Mouse (Mus musculus): ENCODE results near the gene Mlc1. TPM values are rescaled to one million over a fixed set of nuclear protein-coding genes. Genes with fewer than 3 reads are reported as not detected.

Gene Mlc1
- total and polyA plus RNA-seq, 2 experiments from 2014 or later, result 0.04 TPM; not detected in 1

GRCm38 (mm10) chr15:88915046-88915445, 63.8 kb downstream of the Mlc1 start:
- H3K27ac ChIP-seq (ENCODE audit: low read depth), result no peak overlapping the region
- no peak overlapping the region for H3K4me2 ChIP-seq (ENCODE audit: low read depth, low read length)
- H3K4me3 ChIP-seq (ENCODE audit: low read depth, low read length), result no peak overlapping the region
- peaks cover 3% of the 10 kb centered on the region; the same call in 1 of the 2 replicates for H3K27me3 ChIP-seq (ENCODE audit: control insufficient read depth, insufficient read depth, low read length)
- ATAC-seq (ENCODE audit: insufficient read depth, low read depth) (no peak), DNase-seq (ENCODE audit: low spot score) (no peak)
- H3K9me3 ChIP-seq (replicated peaks; ENCODE audit: control insufficient read depth, low read length), result no peaks in the 10 kb centered on the region
- WGBS, result 89% methylated on average over 7 of the region's 7 CpGs
- no peak for TF ChIP-seq EP300 (IDR thresholded peaks at IDR 0.05; ENCODE audit: low read depth)
- no peak for TF ChIP-seq CTCF (IDR thresholded peaks at IDR 0.05; ENCODE audit: low read depth)
- no peaks in the 10 kb centered on the region for H3K4me1 ChIP-seq (ENCODE audit: control insufficient read depth, insufficient read depth)
- H3K9ac ChIP-seq (replicated peaks; ENCODE audit: low read depth, low read length), result no peak overlapping the region
- no peaks in the 10 kb centered on the region for H3K36me3 ChIP-seq (replicated peaks; ENCODE audit: control insufficient read depth, insufficient read depth, low read length)

GRCm38 (mm10) chr15:88906347-88906746, 72.5 kb downstream of the Mlc1 start:
- Histone ChIP-seq H3K27ac (ENCODE audit: low read depth) (no peak overlapping the region), H3K9me3 (replicated peaks; ENCODE audit: control insufficient read depth, low read length) (no peaks in the 10 kb centered on the region), H3K4me3 (ENCODE audit: low read depth, low read length) (no peak overlapping the region), H3K4me2 (ENCODE audit: low read depth, low read length) (no peak overlapping the region), H3K9ac (replicated peaks; ENCODE audit: low read depth, low read length) (no peak overlapping the region), H3K27me3 (ENCODE audit: control insufficient read depth, insufficient read depth, low read length) (no peaks in the 10 kb centered on the region), H3K4me1 (ENCODE audit: control insufficient read depth, insufficient read depth) (no peaks in the 10 kb centered on the region), H3K36me3 (replicated peaks; ENCODE audit: control insufficient read depth, insufficient read depth, low read length) (no peaks in the 10 kb centered on the region)
- no peak for ATAC-seq (ENCODE audit: insufficient read depth, low read depth)
- DNase-seq (ENCODE audit: low spot score), result no peak
- 72% methylated on average over 4 of the region's 4 CpGs for WGBS
- TF ChIP-seq CTCF (IDR thresholded peaks at IDR 0.05; ENCODE audit: low read depth), result no peak
- TF ChIP-seq EP300 (IDR thresholded peaks at IDR 0.05; ENCODE audit: low read depth), result no peak

Other genes starting within 250 kb of the Mlc1 start
- 35.8 and 36.8 TPM in 2 replicates for gene Brd1, start 244.8 kb downstream of the Mlc1 start, total RNA-seq (2014; rRNA removed; ENCODE audit: low replicate concordance)
- gene Brd1, start 244.8 kb downstream of the Mlc1 start, polyA plus RNA-seq (2015; fragmentation: Nextera tagmentation; extraction: Ambion mirVana), result 7.9 and 9.9 TPM in 2 replicates
- gene Zbed4, start 227.3 kb downstream of the Mlc1 start, total RNA-seq (2014; rRNA removed; ENCODE audit: low replicate concordance), result 15.7 and 16.6 TPM in 2 replicates
- 4.0 and 5.1 TPM in 2 replicates for gene Zbed4, start 227.3 kb downstream of the Mlc1 start, polyA plus RNA-seq (2015; fragmentation: Nextera tagmentation; extraction: Ambion mirVana)
- 19.5 and 21.8 TPM in 2 replicates for gene Alg12, start 159.7 kb downstream of the Mlc1 start, total RNA-seq (2014; rRNA removed; ENCODE audit: low replicate concordance)
- gene Alg12, start 159.7 kb downstream of the Mlc1 start, polyA plus RNA-seq (2015; fragmentation: Nextera tagmentation; extraction: Ambion mirVana), result 6.4 and 6.5 TPM in 2 replicates
- 23.3 and 24.0 TPM in 2 replicates for gene Creld2, start 159.4 kb downstream of the Mlc1 start, total RNA-seq (2014; rRNA removed; ENCODE audit: low replicate concordance)
- 26.3 and 35.3 TPM in 2 replicates for gene Creld2, start 159.4 kb downstream of the Mlc1 start, polyA plus RNA-seq (2015; fragmentation: Nextera tagmentation; extraction: Ambion mirVana)
- gene Pim3, start 116.8 kb downstream of the Mlc1 start, total RNA-seq (2014; rRNA removed; ENCODE audit: low replicate concordance), result 98.4 and 139 TPM in 2 replicates
- 50.6 and 71.1 TPM in 2 replicates for gene Pim3, start 116.8 kb downstream of the Mlc1 start, polyA plus RNA-seq (2015; fragmentation: Nextera tagmentation; extraction: Ambion mirVana)
- not detected in 2 replicates for gene Ttll8, start 24.6 kb downstream of the Mlc1 start, total RNA-seq (2014; rRNA removed; ENCODE audit: low replicate concordance)
- not detected in 2 replicates for gene Ttll8, start 24.6 kb downstream of the Mlc1 start, polyA plus RNA-seq (2015; fragmentation: Nextera tagmentation; extraction: Ambion mirVana)
- gene Mov10l1, start 3.9 kb upstream of the Mlc1 start, total RNA-seq (2014; rRNA removed; ENCODE audit: low replicate concordance), result 74.3 and 85.9 TPM in 2 replicates
- 114 and 124 TPM in 2 replicates for gene Mov10l1, start 3.9 kb upstream of the Mlc1 start, polyA plus RNA-seq (2015; fragmentation: Nextera tagmentation; extraction: Ambion mirVana)
- 0.70 TPM in 1 of 2 replicates, not detected in the other for gene Panx2, start 80.7 kb upstream of the Mlc1 start, total RNA-seq (2014; rRNA removed; ENCODE audit: low replicate concordance)
- gene Panx2, start 80.7 kb upstream of the Mlc1 start, polyA plus RNA-seq (2015; fragmentation: Nextera tagmentation; extraction: Ambion mirVana), result 0.93 and 1.0 TPM in 2 replicates
- 59.2 and 61.2 TPM in 2 replicates for gene Trabd, start 96.1 kb upstream of the Mlc1 start, total RNA-seq (2014; rRNA removed; ENCODE audit: low replicate concordance)
- gene Trabd, start 96.1 kb upstream of the Mlc1 start, polyA plus RNA-seq (2015; fragmentation: Nextera tagmentation; extraction: Ambion mirVana), result 46.6 and 46.7 TPM in 2 replicates
- 35.4 and 39.1 TPM in 2 replicates for gene Selenoo, start 110.1 kb upstream of the Mlc1 start, total RNA-seq (2014; rRNA removed; ENCODE audit: low replicate concordance)
- gene Selenoo, start 110.1 kb upstream of the Mlc1 start, polyA plus RNA-seq (2015; fragmentation: Nextera tagmentation; extraction: Ambion mirVana), result 10.3 and 11.3 TPM in 2 replicates
- 17.2 and 26.9 TPM in 2 replicates for gene Tubgcp6, start 144.1 kb upstream of the Mlc1 start, total RNA-seq (2014; rRNA removed; ENCODE audit: low replicate concordance)
- gene Tubgcp6, start 144.1 kb upstream of the Mlc1 start, polyA plus RNA-seq (2015; fragmentation: Nextera tagmentation; extraction: Ambion mirVana), result 4.4 and 5.1 TPM in 2 replicates
- gene Hdac10, start 149.7 kb upstream of the Mlc1 start, total RNA-seq (2014; rRNA removed; ENCODE audit: low replicate concordance), result 14.9 and 17.4 TPM in 2 replicates
- gene Hdac10, start 149.7 kb upstream of the Mlc1 start, polyA plus RNA-seq (2015; fragmentation: Nextera tagmentation; extraction: Ambion mirVana), result 10.7 and 10.8 TPM in 2 replicates
- gene Mapk12, start 161.7 kb upstream of the Mlc1 start, total RNA-seq (2014; rRNA removed; ENCODE audit: low replicate concordance), result 7.1 and 55.2 TPM in 2 replicates
- gene Mapk12, start 161.7 kb upstream of the Mlc1 start, polyA plus RNA-seq (2015; fragmentation: Nextera tagmentation; extraction: Ambion mirVana), result 18.6 and 18.9 TPM in 2 replicates
- 1.0 and 4.9 TPM in 2 replicates for gene Mapk11, start 170.6 kb upstream of the Mlc1 start, total RNA-seq (2014; rRNA removed; ENCODE audit: low replicate concordance)
- gene Mapk11, start 170.6 kb upstream of the Mlc1 start, polyA plus RNA-seq (2015; fragmentation: Nextera tagmentation; extraction: Ambion mirVana), result 2.5 and 2.6 TPM in 2 replicates
- gene Plxnb2, start 201.8 kb upstream of the Mlc1 start, total RNA-seq (2014; rRNA removed; ENCODE audit: low replicate concordance), result 153 and 199 TPM in 2 replicates
- gene Plxnb2, start 201.8 kb upstream of the Mlc1 start, polyA plus RNA-seq (2015; fragmentation: Nextera tagmentation; extraction: Ambion mirVana), result 51.6 and 54.5 TPM in 2 replicates
- gene Dennd6b, start 217.5 kb upstream of the Mlc1 start, total RNA-seq (2014; rRNA removed; ENCODE audit: low replicate concordance), result 15.2 and 19.2 TPM in 2 replicates
- 14.5 and 14.8 TPM in 2 replicates for gene Dennd6b, start 217.5 kb upstream of the Mlc1 start, polyA plus RNA-seq (2015; fragmentation: Nextera tagmentation; extraction: Ambion mirVana)
- gene Ppp6r2, start 232.5 kb upstream of the Mlc1 start, total RNA-seq (2014; rRNA removed; ENCODE audit: low replicate concordance), result 65.1 and 98.4 TPM in 2 replicates
- gene Ppp6r2, start 232.5 kb upstream of the Mlc1 start, polyA plus RNA-seq (2015; fragmentation: Nextera tagmentation; extraction: Ambion mirVana), result 27.4 and 27.7 TPM in 2 replicates

Data from heart, postnatal 0 days (tissue).